Mouse (Mus musculus): ENCODE results near the gene Itga6. TPM values are rescaled to one million over a fixed set of nuclear protein-coding genes. Genes with fewer than 3 reads are reported as not detected.
"Not testable (repeated sequence)": the region's sequence is repeated elsewhere in the genome, so short reads cannot be mapped to it uniquely, and the experiment has no call there.

Itga6 gene
- polyA plus RNA-seq, 1 experiment from 2014 or later: 82.4 TPM

- H3K27ac ChIP-seq: no peak overlapping the region
- H3K36me3 ChIP-seq (ENCODE audit: insufficient read depth, low read length): peaks cover 15% of the 10 kb centered on the region; the same call in 1 of the 2 replicates
- peaks cover 4% of the 10 kb centered on the region; the same call in 1 of the 2 replicates for H3K4me1 ChIP-seq (replicated peaks; ENCODE audit: insufficient read depth, low read length)
- no peaks in the 10 kb centered on the region for H3K9me3 ChIP-seq (replicated peaks; ENCODE audit: low read length)
- H3K4me3 ChIP-seq (replicated peaks; ENCODE audit: low read depth, low read length): no peak overlapping the region
- 90% methylated on average over 15 of the region's 15 CpGs for WGBS
- H3K9ac ChIP-seq (ENCODE audit: low read depth, low read length): no peak overlapping the region
- DNase-seq (ENCODE audit: low spot score) (no peak), ATAC-seq (replicated peaks; ENCODE audit: low FRiP score, low read depth) (no peak)
- no peaks in the 10 kb centered on the region for H3K27me3 ChIP-seq (ENCODE audit: insufficient read depth, low read length)
- TF ChIP-seq CTCF (IDR thresholded peaks at IDR 0.05; ENCODE audit: low read depth): no peak
- H3K4me2 ChIP-seq (ENCODE audit: low read length): no peak overlapping the region
Observed at GRCm38 (mm10) chr2:71899886-71900285, 154.5 kb downstream of the Itga6 start.

GRCm38 (mm10) chr2:71905154-71905553 lies 159.7 kb downstream of the Itga6 start:
- ATAC-seq (replicated peaks; ENCODE audit: low FRiP score, low read depth): no peak
- Histone ChIP-seq H3K4me2 (ENCODE audit: low read length) (no peak overlapping the region), H3K4me3 (replicated peaks; ENCODE audit: low read depth, low read length) (no peak overlapping the region), H3K4me1 (replicated peaks; ENCODE audit: insufficient read depth, low read length) (no peaks in the 10 kb centered on the region), H3K9me3 (replicated peaks; ENCODE audit: low read length) (no peaks in the 10 kb centered on the region), H3K36me3 (ENCODE audit: insufficient read depth, low read length) (peaks cover 12% of the 10 kb centered on the region; the same call in 1 of the 2 replicates), H3K27ac (no peak overlapping the region), H3K27me3 (ENCODE audit: insufficient read depth, low read length) (no peaks in the 10 kb centered on the region), H3K9ac (ENCODE audit: low read depth, low read length) (no peak overlapping the region)
- no peak for DNase-seq (ENCODE audit: low spot score)
- WGBS: 87% methylated on average over 7 of the region's 7 CpGs
- TF ChIP-seq CTCF (IDR thresholded peaks at IDR 0.05; ENCODE audit: low read depth): no peak

- WGBS: 96% methylated on average over 8 of the region's 8 CpGs
- not testable (repeated sequence) for H3K27ac ChIP-seq; H3K9me3 ChIP-seq (replicated peaks; ENCODE audit: low read length); H3K36me3 ChIP-seq (ENCODE audit: insufficient read depth, low read length); H3K4me2 ChIP-seq (ENCODE audit: low read length); ATAC-seq (replicated peaks; ENCODE audit: low FRiP score, low read depth); H3K27me3 ChIP-seq (ENCODE audit: insufficient read depth, low read length); DNase-seq (ENCODE audit: low spot score); H3K4me1 ChIP-seq (replicated peaks; ENCODE audit: insufficient read depth, low read length); H3K4me3 ChIP-seq (replicated peaks; ENCODE audit: low read depth, low read length); H3K9ac ChIP-seq (ENCODE audit: low read depth, low read length)
Observed at GRCm38 (mm10) chr2:71906356-71906755, 160.9 kb downstream of the Itga6 start.

Other genes with a start within 250 kb of the Itga6 start
- not detected in 2 replicates for gene Dlx1, start 217.5 kb upstream of the Itga6 start, polyA plus RNA-seq (2015; fragmentation: Nextera tagmentation; extraction: Ambion mirVana)
- gene Dlx2, start 198.9 kb upstream of the Itga6 start, polyA plus RNA-seq (2015; fragmentation: Nextera tagmentation; extraction: Ambion mirVana): not detected in 2 replicates
- 38.8 and 39.6 TPM in 2 replicates for gene Pdk1, start 127.6 kb downstream of the Itga6 start, polyA plus RNA-seq (2015; fragmentation: Nextera tagmentation; extraction: Ambion mirVana)
- 4.6 and 4.8 TPM in 2 replicates for gene Rapgef4, start 235.6 kb downstream of the Itga6 start, polyA plus RNA-seq (2015; fragmentation: Nextera tagmentation; extraction: Ambion mirVana)